Mouse (Mus musculus): Measurements from ENCODE around the gene Rcvrn.

- TF ChIP-seq CTCF (IDR thresholded peaks at IDR 0.05; ENCODE audit: low read depth) (no peak), EP300 (IDR thresholded peaks at IDR 0.05; ENCODE audit: low read depth) (no peak)
Measured at GRCm38 (mm10) chr11:67727095-67727494, 32.0 kb downstream of the Rcvrn start.

Data from liver, postnatal 0 days (tissue).